Mouse (Mus musculus) small intestine, adult 2 months (tissue): ENCODE results near the gene Dclre1b. TPM values are rescaled to one million over a fixed set of nuclear protein-coding genes. Genes with fewer than 3 reads are reported as not detected.
"Not testable (repeated sequence)": the region's sequence is repeated elsewhere in the genome, so short reads cannot be mapped to it uniquely, and the experiment has no call there.

ENCODE experiments used
- H3K27ac ChIP-seq: fragments of 200-500 bp; 2 replicates; pipeline ENCODE4 v1.5.1; 2012; ENCODE audit warnings: low read depth, low read length, control low read depth, inconsistent platforms; ENCODE audit not compliant: insufficient read depth
- H3K27me3 ChIP-seq: fragments of 200-500 bp; 2 replicates; pipeline ENCODE4 v1.6.1; 2012; ENCODE audit warnings: mild to moderate bottlenecking, moderate library complexity, low read length, inconsistent platforms; ENCODE audit not compliant: control insufficient read depth, insufficient read depth
- H3K36me3 ChIP-seq: fragments of 200-500 bp; 2 replicates; pipeline ENCODE4 v1.6.1; 2012; ENCODE audit warnings: mild to moderate bottlenecking, low read length, control low read depth, inconsistent platforms; ENCODE audit not compliant: control insufficient read depth, insufficient read depth
- H3K4me1 ChIP-seq: fragments of 200-500 bp; 2 replicates; pipeline ENCODE4 v1.6.1; 2012; ENCODE audit warnings: low read length, inconsistent platforms, mixed read lengths; ENCODE audit not compliant: control insufficient read depth, insufficient read depth, insufficient read length
- H3K4me3 ChIP-seq: fragments of 200-500 bp; 2 replicates; pipeline ENCODE4 v1.5.1; 2012; ENCODE audit warnings: low read depth, mild to moderate bottlenecking, control low read depth, inconsistent platforms, low read length, moderate library complexity
- CTCF ChIP-seq: fragments of 200-500 bp; IDR thresholded peaks from 2 replicates; pipeline ENCODE4 v1.5.1; 2012; ENCODE audit warnings: low read depth, mild to moderate bottlenecking, control low read depth, inconsistent platforms, low read length, moderate library complexity, mixed read lengths; ENCODE audit not compliant: insufficient replicate concordance, insufficient read length; ENCODE audit errors: extremely low read depth
- POLR2A ChIP-seq: fragments of 200-500 bp; IDR thresholded peaks from 2 replicates; pipeline ENCODE4 v1.6.1; 2012; ENCODE audit warnings: low read depth, mild to moderate bottlenecking, control low read depth, inconsistent platforms, low read length, moderate library complexity
- WGBS: fragments of 180-500 bp; shearing (Covaris S2); methylation state at CpG from one replicate; pipeline ENCODE4 v1.1.7; 2018; 5-methylcytosine and 5-hydroxymethylcytosine counted together
- polyA plus RNA-seq: library from polyadenylated mRNA; depleted of rRNA; stranded (reverse); fragments of >200 nt; gene quantifications from 2 replicates; pipeline ENCODE4 v1.2.3, GENCODE M21; 2012

The Dclre1b gene
- polyA plus RNA-seq, 1 experiment: 5.3 TPM

GRCm38 (mm10) chr3:103805671-103806070 is 3.6 kb downstream of the Dclre1b start:
- TF ChIP-seq POLR2A (no peak), CTCF (no peak)
- H3K27me3 ChIP-seq: no peaks in the 10 kb centered on the region
- whole genome bisulfite sequencing: 96% methylated on average over 1 of the region's 1 CpGs

GRCm38 (mm10) chr3:103802861-103803260 is 6.4 kb downstream of the Dclre1b start:
- TF ChIP-seq CTCF (no peak), POLR2A (no peak)
- H3K36me3 ChIP-seq: peaks cover 14% of the 10 kb centered on the region
- WGBS: 70% methylated on average over 8 of the region's 8 CpGs
- H3K27me3 ChIP-seq: no peaks in the 10 kb centered on the region
- H3K4me3 ChIP-seq: no peak overlapping the region
- peaks cover 12% of the 10 kb centered on the region; the same call in 1 of the 2 replicates for H3K4me1 ChIP-seq
- H3K27ac ChIP-seq: peak overlapping the region; percentile 69

More at GRCm38 (mm10) chr3:103805671-103806070, 3.6 kb downstream of the Dclre1b start:
- no peak overlapping the region for H3K4me3 ChIP-seq
- H3K4me1 ChIP-seq: peaks cover 12% of the 10 kb centered on the region; the same call in 1 of the 2 replicates
- H3K27ac ChIP-seq: no peak overlapping the region
- H3K36me3 ChIP-seq: peaks cover 14% of the 10 kb centered on the region

- no peak for TF ChIP-seq POLR2A
- TF ChIP-seq CTCF: no peak
- H3K27me3 ChIP-seq: no peaks in the 10 kb centered on the region
- peaks cover 12% of the 10 kb centered on the region for H3K36me3 ChIP-seq
- peaks cover 12% of the 10 kb centered on the region; the same call in 1 of the 2 replicates for H3K4me1 ChIP-seq
- H3K4me3 ChIP-seq: no peak overlapping the region
- WGBS: 4% methylated on average over 10 of the region's 10 CpGs
- peak overlapping the region; percentile 97 for H3K27ac ChIP-seq
Measured at GRCm38 (mm10) chr3:103801631-103802531, 7.4 kb downstream of the Dclre1b start.

DNA sequence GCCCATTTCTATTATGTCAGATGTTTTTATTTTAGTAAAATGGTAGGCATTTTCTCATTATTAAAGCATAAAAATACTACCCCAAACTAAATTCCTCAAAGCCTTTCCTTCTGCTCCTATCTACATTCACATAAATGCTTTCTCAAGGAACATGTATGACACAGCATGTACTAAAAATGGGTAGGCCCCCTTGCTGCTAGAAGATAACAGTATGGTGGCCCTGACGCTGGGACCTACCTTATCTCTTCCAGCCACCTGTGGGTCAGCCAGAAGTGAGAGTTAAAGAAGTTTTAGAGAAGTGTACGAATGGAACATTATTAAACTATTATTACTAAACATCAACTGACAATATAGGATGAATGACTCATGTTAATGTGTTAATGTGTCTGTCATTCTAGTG is 9.7 kb downstream of the Dclre1b start:
- H3K27me3 ChIP-seq: no peaks in the 10 kb centered on the region
- TF ChIP-seq CTCF (no peak), POLR2A (no peak)
- no peak overlapping the region for H3K4me3 ChIP-seq
- peaks cover 12% of the 10 kb centered on the region; the same call in 1 of the 2 replicates for H3K4me1 ChIP-seq
- H3K36me3 ChIP-seq: peaks cover 11% of the 10 kb centered on the region
- 86% methylated on average over 2 of the region's 2 CpGs for WGBS
- H3K27ac ChIP-seq: no peak overlapping the region

DNA sequence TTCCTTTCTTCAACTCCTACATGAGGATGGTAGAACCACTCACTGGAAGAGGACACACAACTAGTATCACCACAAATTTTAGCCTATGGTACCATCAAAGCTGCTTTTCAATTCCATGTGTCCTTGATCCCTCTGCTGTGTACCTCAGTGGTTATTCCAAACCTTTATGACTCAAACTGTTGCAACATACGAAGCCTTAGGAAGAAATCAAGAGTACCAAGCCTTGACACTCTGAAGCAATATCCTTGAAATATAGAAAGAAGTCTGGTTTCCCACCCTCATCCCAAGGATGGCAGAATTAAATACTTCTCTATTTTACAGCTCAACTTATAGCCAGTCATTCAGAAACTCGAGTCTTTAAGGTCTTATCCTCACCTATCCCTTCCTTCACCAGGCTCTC is 12.9 kb downstream of the Dclre1b start:
- no peak overlapping the region for H3K27ac ChIP-seq
- TF ChIP-seq POLR2A (no peak), CTCF (no peak)
- no peaks in the 10 kb centered on the region for H3K36me3 ChIP-seq
- peaks cover 1% of the 10 kb centered on the region; the same call in 1 of the 2 replicates for H3K4me1 ChIP-seq
- 56% methylated on average over 2 of the region's 2 CpGs for WGBS
- H3K4me3 ChIP-seq: no peak overlapping the region
- H3K27me3 ChIP-seq: no peaks in the 10 kb centered on the region

DNA sequence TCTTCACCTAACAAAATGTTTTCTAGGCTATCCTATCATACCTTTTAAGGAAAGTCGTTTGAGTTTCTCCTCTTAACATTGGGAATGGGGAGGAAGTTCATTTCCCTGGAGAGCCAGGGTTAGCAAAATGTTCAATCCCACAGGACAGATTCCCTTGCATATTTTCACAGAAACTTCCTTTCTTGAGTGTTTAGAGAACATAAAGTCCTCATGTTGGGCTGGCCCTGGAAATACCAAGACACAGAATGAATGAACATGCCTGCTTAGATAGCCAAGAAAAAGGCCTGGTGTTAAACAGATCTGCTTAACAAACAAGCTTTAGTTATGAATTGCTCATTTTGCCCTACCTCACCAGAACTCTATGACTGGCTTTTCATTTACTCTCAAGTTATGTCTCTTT is 16.7 kb downstream of the Dclre1b start:
- no peak overlapping the region for H3K4me3 ChIP-seq
- no peak overlapping the region for H3K27ac ChIP-seq
- WGBS: 80% methylated on average over 1 of the region's 1 CpGs

DNA sequence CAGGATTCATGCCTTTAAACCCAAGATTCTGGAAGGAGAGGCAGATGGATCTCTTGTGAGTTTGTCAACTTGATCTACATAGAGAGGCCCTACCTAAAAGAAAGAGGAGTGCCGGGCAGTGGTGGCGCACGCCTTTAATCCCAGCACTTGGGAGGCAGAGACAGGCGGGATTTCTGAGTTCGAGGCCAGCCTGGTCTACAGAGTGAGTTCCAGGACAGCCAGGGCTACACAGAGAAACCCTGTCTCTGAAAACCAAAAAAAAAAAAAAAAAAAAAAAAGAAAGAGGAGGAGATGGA is 17.2 kb downstream of the Dclre1b start:
- H3K4me3 ChIP-seq: not testable (repeated sequence)
- 84% methylated on average over 5 of the region's 5 CpGs for WGBS

More for the DNA sequence above, 16.7 kb downstream of the Dclre1b start:
- Histone ChIP-seq H3K4me1 (peaks cover 7% of the 10 kb centered on the region; the same call in 1 of the 2 replicates), H3K36me3 (no peaks in the 10 kb centered on the region), H3K27me3 (no peaks in the 10 kb centered on the region)
- TF ChIP-seq CTCF (no peak), POLR2A (no peak)

More for the DNA sequence above, 17.2 kb downstream of the Dclre1b start:
- H3K27me3 ChIP-seq, H3K36me3 ChIP-seq, H3K27ac ChIP-seq, H3K4me1 ChIP-seq: not testable (repeated sequence)
